Mouse (Mus musculus) midbrain, postnatal 0 days (tissue): ENCODE data around the gene Cabin1. TPM values are rescaled to one million over a fixed set of nuclear protein-coding genes. Genes with fewer than 3 reads are reported as not detected.

Experiments used
- ATAC-seq: fragments of 200-750 bp; cut with Nextera tagmentation; 2 replicates; pipeline ENCODE4 v1.8.0; 2017; ENCODE audit warnings: moderate number of reproducible peaks, mild to moderate bottlenecking, moderate TSS enrichment, moderate library complexity; ENCODE audit not compliant: low FRiP score
- DNase-seq: peaks from one replicate; pipeline ENCODE4 v3.0.0-alpha.2; 2015; ENCODE audit warnings: low spot score
- H3K27ac ChIP-seq: fragments of 300-500 bp; sonication (generic); 2 replicates; pipeline ENCODE4 v1.5.1; 2014; ENCODE audit warnings: low read depth, mild to moderate bottlenecking, low read length, mixed read lengths
- H3K27me3 ChIP-seq: fragments of 300-500 bp; sonication (generic); 2 replicates; pipeline ENCODE4 v1.6.1; 2014; ENCODE audit warnings: low read length, control low read depth, mixed read lengths; ENCODE audit not compliant: insufficient read depth
- H3K36me3 ChIP-seq: fragments of 300-500 bp; sonication (generic); 2 replicates; pipeline ENCODE4 v1.6.1; 2014; ENCODE audit warnings: low read length, control low read depth, mixed read lengths; ENCODE audit not compliant: insufficient read depth
- H3K4me1 ChIP-seq: fragments of 300-500 bp; sonication (generic); 2 replicates; pipeline ENCODE4 v1.6.1; 2014; ENCODE audit warnings: mild to moderate bottlenecking, control low read depth, antibody characterized with exemption, low read length, mixed read lengths; ENCODE audit not compliant: insufficient read depth
- H3K4me2 ChIP-seq: fragments of 300-500 bp; sonication (generic); 2 replicates; pipeline ENCODE4 v1.6.1; 2014; ENCODE audit warnings: low read depth, mild to moderate bottlenecking, low read length, mixed read lengths; ENCODE audit not compliant: poor library complexity, severe bottlenecking
- H3K4me3 ChIP-seq: fragments of 300-500 bp; sonication (generic); 2 replicates; pipeline ENCODE4 v1.5.1; 2014; ENCODE audit warnings: low read depth, mild to moderate bottlenecking, low read length, moderate library complexity
- H3K9ac ChIP-seq: fragments of 300-500 bp; sonication (generic); replicated peaks from 2 replicates; pipeline ENCODE4 v1.6.1; 2014; ENCODE audit warnings: mild to moderate bottlenecking, low read length, moderate library complexity, mixed read lengths; ENCODE audit not compliant: poor library complexity, severe bottlenecking
- H3K9me3 ChIP-seq: fragments of 300-500 bp; sonication (generic); 2 replicates; pipeline ENCODE4 v1.6.1; 2016; ENCODE audit warnings: low read length, control low read depth
- CTCF ChIP-seq: IDR thresholded peaks from 2 replicates; pipeline ENCODE4 v1.5.1; 2016; ENCODE audit warnings: antibody characterized with exemption, mild to moderate bottlenecking
- WGBS: fragments of 180-500 bp; shearing (Covaris S2); extraction: QIAGEN DNeasy Blood & Tissue Kit; methylation state at CpG from one replicate; pipeline ENCODE4 v1.1.7; 2014; 5-methylcytosine and 5-hydroxymethylcytosine counted together
- polyA plus RNA-seq: library from polyadenylated mRNA; unstranded; fragments of >200 nt; fragmentation: Nextera tagmentation; extraction: Ambion mirVana; gene quantifications from 2 replicates; pipeline ENCODE4 v1.2.1, GENCODE M21; 2015
- total RNA-seq: library from RNA; depleted of rRNA; stranded (reverse); fragments of >200 nt; gene quantifications from 2 replicates; pipeline ENCODE4 v1.2.3, GENCODE M21; 2014

Cabin1 gene
- total and polyA plus RNA-seq, 2 experiments from 2014 or later = 31.6 to 93.3 TPM

GRCm38 (mm10) chr10:75676819-75677565 is 87.1 kb downstream of the Cabin1 start:
- Histone ChIP-seq H3K27me3 (no peaks in the 10 kb centered on the region), H3K9me3 (no peaks in the 10 kb centered on the region), H3K36me3 (peaks cover 15% of the 10 kb centered on the region), H3K4me2 (no peak overlapping the region), H3K27ac (no peak overlapping the region), H3K4me1 (no peaks in the 10 kb centered on the region), H3K4me3 (no peak overlapping the region), H3K9ac (no peak overlapping the region)
- 84% methylated on average over 7 of the region's 7 CpGs for WGBS
- ATAC-seq (no peak), DNase-seq (no peak)
- no peak for TF ChIP-seq CTCF

DNA sequence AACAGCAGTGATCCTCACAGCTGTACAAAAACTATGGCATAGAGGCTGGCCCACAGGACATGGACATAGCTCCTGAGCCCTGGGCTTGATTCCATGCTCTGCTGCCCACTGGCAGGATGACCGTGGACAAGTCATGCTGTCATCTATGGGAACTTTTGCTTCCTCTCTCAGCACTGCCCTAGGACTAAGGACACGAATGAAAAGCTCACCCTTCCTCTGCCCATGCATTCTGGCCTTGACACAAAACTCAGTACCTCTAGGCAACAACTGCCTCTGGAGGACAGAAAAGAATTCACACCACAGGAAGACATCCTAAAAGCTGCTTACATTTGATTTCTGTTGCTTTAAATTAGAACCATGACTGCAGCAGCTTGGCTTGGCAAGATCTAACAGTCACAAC is 87.9 kb downstream of the Cabin1 start:
- ATAC-seq (no peak), DNase-seq (no peak)
- Histone ChIP-seq H3K27ac (no peak overlapping the region), H3K4me2 (no peak overlapping the region), H3K4me1 (no peaks in the 10 kb centered on the region), H3K4me3 (no peak overlapping the region), H3K36me3 (peaks cover 16% of the 10 kb centered on the region), H3K9me3 (no peaks in the 10 kb centered on the region), H3K9ac (no peak overlapping the region), H3K27me3 (no peaks in the 10 kb centered on the region)
- 88% methylated on average over 2 of the region's 2 CpGs for WGBS
- TF ChIP-seq CTCF = no peak

GRCm38 (mm10) chr10:75675594-75675993 is 88.5 kb downstream of the Cabin1 start:
- 77% methylated on average over 8 of the region's 8 CpGs for WGBS
- H3K27me3 ChIP-seq = no peaks in the 10 kb centered on the region
- peaks cover 23% of the 10 kb centered on the region for H3K36me3 ChIP-seq
- no peak for TF ChIP-seq CTCF
- DNase-seq = no peak
- no peaks in the 10 kb centered on the region for H3K4me1 ChIP-seq
- H3K4me2 ChIP-seq = no peak overlapping the region
- ATAC-seq = no peak
- no peak overlapping the region for H3K27ac ChIP-seq
- H3K9me3 ChIP-seq = no peaks in the 10 kb centered on the region
- H3K9ac ChIP-seq = no peak overlapping the region
- H3K4me3 ChIP-seq = no peak overlapping the region

DNA sequence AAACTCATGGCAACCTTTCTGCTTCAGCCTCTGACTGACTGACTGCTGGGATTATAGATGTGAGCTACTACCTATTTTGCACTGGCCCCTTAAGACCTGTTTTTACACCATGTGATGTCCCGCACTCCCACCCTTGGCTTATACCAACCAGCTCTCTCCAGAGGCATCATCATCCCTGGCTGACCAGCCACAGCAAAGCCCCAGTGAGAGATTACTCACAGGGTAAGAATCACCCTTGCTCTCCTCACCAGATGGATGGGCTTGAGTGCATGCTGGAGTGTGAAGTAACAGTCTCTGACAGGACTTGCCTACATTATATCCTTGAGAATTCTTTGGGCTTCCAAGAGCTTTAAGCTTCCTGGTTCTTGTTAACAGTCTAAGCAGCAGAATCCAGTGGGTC is 94.2 kb downstream of the Cabin1 start:
- TF ChIP-seq CTCF = no peak
- Histone ChIP-seq H3K4me1 (peaks cover 20% of the 10 kb centered on the region), H3K27ac (no peak overlapping the region), H3K9me3 (no peaks in the 10 kb centered on the region), H3K9ac (no peak overlapping the region), H3K4me2 (no peak overlapping the region), H3K27me3 (no peaks in the 10 kb centered on the region), H3K36me3 (peaks cover 26% of the 10 kb centered on the region; the same call in 1 of the 2 replicates), H3K4me3 (no peak overlapping the region)
- DNase-seq (no peak), ATAC-seq (no peak)
- 100% methylated on average over 1 of the region's 1 CpGs for whole genome bisulfite sequencing

DNA sequence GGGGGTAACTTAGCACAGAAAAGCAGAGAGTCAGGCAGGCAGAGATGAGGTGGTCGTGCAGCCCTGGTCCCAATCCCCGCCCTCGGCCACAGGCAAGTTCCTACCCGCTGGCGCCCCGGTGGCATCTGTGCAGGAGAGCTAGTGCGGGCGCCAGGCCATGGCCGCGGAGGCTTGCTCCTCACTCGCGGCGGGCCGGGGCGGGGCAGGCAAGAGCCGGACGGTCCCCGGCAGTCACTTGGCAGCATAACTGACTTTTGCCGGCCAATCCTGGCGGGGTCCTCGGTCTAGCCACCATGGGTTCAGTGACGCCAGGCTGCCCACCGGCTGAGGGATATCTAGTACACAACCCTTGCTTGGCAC is 96.2 kb downstream of the Cabin1 start:
- TF ChIP-seq CTCF = no peak
- Histone ChIP-seq H3K9ac (peak overlapping the region; percentile 60), H3K27ac (peak overlapping the region; percentile 69), H3K27me3 (no peaks in the 10 kb centered on the region), H3K4me1 (peaks cover 20% of the 10 kb centered on the region), H3K36me3 (peaks cover 30% of the 10 kb centered on the region), H3K4me3 (peak overlapping the region; percentile 49), H3K4me2 (peak overlapping the region; percentile 97), H3K9me3 (no peaks in the 10 kb centered on the region)
- WGBS = 6% methylated on average over 23 of the region's 23 CpGs
- DNase-seq = peak; percentile 55
- peak; percentile 56; the same call in 1 of the 2 replicates for ATAC-seq

DNA sequence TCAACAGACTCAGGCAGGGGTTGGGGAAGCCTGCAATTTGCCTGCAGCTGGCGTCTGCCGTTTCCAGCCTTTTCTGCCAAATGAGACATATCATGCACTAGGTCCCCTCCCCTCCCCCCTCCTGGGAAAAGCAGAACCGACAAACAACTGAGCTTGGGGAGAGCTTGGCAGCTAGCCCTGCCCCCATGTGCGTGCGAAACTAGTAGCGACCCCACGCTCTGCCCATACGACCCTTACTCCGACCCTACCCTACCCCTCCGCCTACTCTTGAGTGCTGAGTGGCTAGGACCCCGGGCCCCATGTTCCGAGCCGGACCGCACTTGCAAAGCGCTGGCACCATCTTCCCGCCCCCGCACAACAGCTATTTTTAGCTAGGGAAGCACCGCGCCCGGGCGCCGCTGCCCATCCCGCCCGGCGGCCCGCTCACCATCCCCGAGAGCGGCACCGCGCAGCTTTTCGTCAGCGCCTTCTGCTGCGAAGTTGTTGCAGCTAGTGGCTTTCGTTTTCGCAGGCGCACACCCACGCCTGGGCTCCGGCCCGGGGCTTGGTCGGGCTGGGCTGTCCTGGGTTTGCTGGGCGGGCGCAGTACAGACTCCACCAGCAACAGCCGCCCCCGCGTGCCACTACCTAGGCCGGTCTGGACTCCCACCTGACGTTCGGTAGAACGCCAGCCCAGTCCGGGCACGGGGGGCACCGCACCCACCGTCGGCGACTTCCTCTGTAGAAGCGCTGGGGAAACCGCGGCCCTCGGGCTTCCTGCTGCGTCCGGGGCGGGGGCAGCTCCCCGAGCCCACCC is 96.8 kb downstream of the Cabin1 start:
- WGBS = under 1% methylated on average over 63 of the region's 63 CpGs
- Histone ChIP-seq H3K4me3 (peak overlapping the region; percentile 49), H3K36me3 (peaks cover 36% of the 10 kb centered on the region), H3K27me3 (no peaks in the 10 kb centered on the region), H3K27ac (peak overlapping the region; percentile 69), H3K9ac (peak overlapping the region; percentile 60), H3K4me1 (peaks cover 20% of the 10 kb centered on the region), H3K9me3 (no peaks in the 10 kb centered on the region), H3K4me2 (peak overlapping the region; percentile 97)
- DNase-seq (peak; percentile 70), ATAC-seq (peak; percentile 65)
- TF ChIP-seq CTCF = no peak
